Mouse (Mus musculus): Measurements from ENCODE around the gene Pold1.

The Pold1 gene

GRCm38 (mm10) chr7:44548497-44549087 is at the start of gene Pold1:
Gene Pold1 (minus strand): TSS chr7:44548849.
- DNase-seq (ENCODE audit: low spot score in 2 of 2) = peak; percentile 100

GRCm38 (mm10) chr7:44598336-44598735 is 49.7 kb upstream of the Pold1 start:
- no peak for DNase-seq (ENCODE audit: low spot score in 2 of 2)

GRCm38 (mm10) chr7:44597666-44598065 is 49.0 kb upstream of the Pold1 start:
- no peak for DNase-seq (ENCODE audit: low spot score in 2 of 2)

GRCm38 (mm10) chr7:44596996-44597538 is 48.4 kb upstream of the Pold1 start:
- no peak for DNase-seq (ENCODE audit: low spot score in 2 of 2)

- no peak for DNase-seq (ENCODE audit: low spot score in 2 of 2)
Measured at GRCm38 (mm10) chr7:44596051-44596450, 47.4 kb upstream of the Pold1 start.

- no peak for DNase-seq (ENCODE audit: low spot score in 2 of 2)
Measured at GRCm38 (mm10) chr7:44595131-44595561, 46.5 kb upstream of the Pold1 start.

GRCm38 (mm10) chr7:44594291-44594690 is 45.6 kb upstream of the Pold1 start:
- DNase-seq (ENCODE audit: low spot score in 2 of 2) = no peak

- DNase-seq (ENCODE audit: low spot score in 2 of 2) = peak; percentile 53 to 77
Measured at GRCm38 (mm10) chr7:44593775-44594174, 45.1 kb upstream of the Pold1 start.

GRCm38 (mm10) chr7:44593051-44593450 is 44.4 kb upstream of the Pold1 start:
- DNase-seq (ENCODE audit: low spot score in 2 of 2) = no peak

GRCm38 (mm10) chr7:44591348-44592116 is 42.9 kb upstream of the Pold1 start:
- DNase-seq (ENCODE audit: low spot score in 2 of 2) = no peak

- DNase-seq (ENCODE audit: low spot score in 2 of 2) = peak; percentile 65 to 84
Measured at GRCm38 (mm10) chr7:44590402-44591347, 42.0 kb upstream of the Pold1 start, which contains the start of gene Kcnc3. Gene Kcnc3 (plus strand): TSS chr7:44590664.

GRCm38 (mm10) chr7:44589946-44590345 is 41.3 kb upstream of the Pold1 start:
- DNase-seq (ENCODE audit: low spot score in 2 of 2) = no peak

GRCm38 (mm10) chr7:44589149-44589548 is 40.5 kb upstream of the Pold1 start:
- DNase-seq (ENCODE audit: low spot score in 2 of 2) = peak; percentile 3 to 57

- no peak for DNase-seq (ENCODE audit: low spot score in 2 of 2)
Measured at GRCm38 (mm10) chr7:44588338-44588737, 39.7 kb upstream of the Pold1 start.

GRCm38 (mm10) chr7:44587676-44588075 is 39.0 kb upstream of the Pold1 start:
- no peak for DNase-seq (ENCODE audit: low spot score in 2 of 2)

- DNase-seq (ENCODE audit: low spot score in 2 of 2) = no peak
Measured at GRCm38 (mm10) chr7:44586930-44587329, 38.3 kb upstream of the Pold1 start.

- DNase-seq (ENCODE audit: low spot score in 2 of 2) = no peak
Measured at GRCm38 (mm10) chr7:44586518-44586917, 37.9 kb upstream of the Pold1 start.

GRCm38 (mm10) chr7:44585606-44586005 is 37.0 kb upstream of the Pold1 start:
- DNase-seq (ENCODE audit: low spot score in 2 of 2) = no peak

- DNase-seq (ENCODE audit: low spot score in 2 of 2) = no peak
Measured at GRCm38 (mm10) chr7:44584921-44585320, 36.3 kb upstream of the Pold1 start.

GRCm38 (mm10) chr7:44584265-44584804 is 35.7 kb upstream of the Pold1 start:
- no peak for DNase-seq (ENCODE audit: low spot score in 2 of 2)

- no peak for DNase-seq (ENCODE audit: low spot score in 2 of 2)
Measured at GRCm38 (mm10) chr7:44583146-44583545, 34.5 kb upstream of the Pold1 start.

All from urinary bladder, postnatal 36 days (tissue).